Mouse (Mus musculus): ENCODE results near the gene Clasp2.

GRCm38 (mm10) chr9:113857281-113857928 is 116.1 kb downstream of the Clasp2 start:
- TF ChIP-seq CTCF (IDR thresholded peaks at IDR 0.05; ENCODE audit: insufficient read depth, low read length) (no peak), POLR2A (IDR thresholded peaks at IDR 0.05; ENCODE audit: borderline replicate concordance, extremely low read depth, low read depth, low read length) (no peak)
